Mouse (Mus musculus): ENCODE measurements around the gene Camta1.

Gene Camta1

GRCm38 (mm10) chr4:151449981-151450380 lies 411.7 kb downstream of the Camta1 start:
- no peak for DNase-seq (ENCODE audit: low spot score)

DNA sequence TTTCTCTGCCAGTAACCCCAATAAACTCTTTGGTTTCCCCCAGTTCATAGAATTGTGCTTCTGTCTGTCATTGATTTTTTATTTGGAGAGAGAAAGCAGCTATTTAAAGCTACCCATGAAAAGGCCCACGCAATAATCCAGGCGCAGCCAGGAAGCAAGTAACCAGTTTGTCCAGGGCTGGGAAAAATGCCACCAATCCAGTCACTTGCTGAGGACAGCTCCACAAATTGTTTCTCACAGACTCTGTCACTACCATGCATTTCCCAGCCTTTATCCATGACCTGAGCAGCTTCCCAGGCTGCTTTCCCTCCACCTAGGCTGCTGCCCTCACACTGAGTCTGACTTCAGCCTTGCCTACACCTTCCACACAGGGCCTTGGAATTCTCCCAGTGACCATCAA lies 413.3 kb downstream of the Camta1 start:
- no peak for DNase-seq (ENCODE audit: low spot score)

DNA sequence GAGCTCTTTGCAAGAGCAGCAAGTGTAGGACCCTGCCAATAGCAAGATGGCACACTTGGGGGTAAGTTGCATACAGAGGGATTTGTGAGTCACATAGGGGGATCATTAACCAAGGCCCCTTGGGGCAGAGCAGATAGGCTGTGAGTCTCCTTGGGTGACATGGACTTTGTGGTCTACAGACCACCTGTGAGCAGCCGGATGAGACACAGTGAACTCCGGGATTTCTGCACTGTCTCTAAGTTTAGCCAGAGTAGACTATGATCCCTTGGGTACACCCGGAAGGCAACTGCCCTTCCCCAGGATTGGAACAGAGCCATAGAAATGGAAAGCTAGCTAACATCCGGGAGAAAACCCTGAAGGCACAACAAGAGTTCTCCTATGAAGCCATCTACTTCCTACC lies 417.0 kb downstream of the Camta1 start:
- no peak for DNase-seq (ENCODE audit: low spot score)

GRCm38 (mm10) chr4:151438561-151438960 lies 423.1 kb downstream of the Camta1 start:
- DNase-seq (ENCODE audit: low spot score): no peak

- DNase-seq (ENCODE audit: low spot score): no peak
These were observed 423.8 kb downstream of the Camta1 start for GRCm38 (mm10) chr4:151437859-151438258.

GRCm38 (mm10) chr4:151425133-151425532 lies 436.5 kb downstream of the Camta1 start:
- no peak for DNase-seq (ENCODE audit: low spot score)

DNA sequence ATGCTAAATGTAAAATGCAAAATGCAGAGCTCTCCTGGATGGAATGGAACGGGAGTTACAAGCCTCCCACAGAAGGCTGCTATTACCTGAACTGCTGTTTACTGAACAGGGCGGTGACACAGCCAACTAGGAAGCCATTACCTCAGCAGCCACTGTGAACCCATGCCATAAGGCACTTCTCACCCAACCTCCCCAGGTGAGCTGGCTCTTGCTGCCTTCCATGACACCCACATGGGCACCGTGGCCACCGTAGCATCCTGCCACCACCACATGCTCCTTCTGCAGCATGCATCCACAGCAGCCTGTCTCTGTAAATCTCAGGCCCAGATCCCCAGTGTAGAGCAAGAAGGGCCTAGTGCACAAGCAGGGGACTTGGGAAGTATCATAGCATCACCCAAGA lies 438.8 kb downstream of the Camta1 start:
- no peak for DNase-seq (ENCODE audit: low spot score)

DNA sequence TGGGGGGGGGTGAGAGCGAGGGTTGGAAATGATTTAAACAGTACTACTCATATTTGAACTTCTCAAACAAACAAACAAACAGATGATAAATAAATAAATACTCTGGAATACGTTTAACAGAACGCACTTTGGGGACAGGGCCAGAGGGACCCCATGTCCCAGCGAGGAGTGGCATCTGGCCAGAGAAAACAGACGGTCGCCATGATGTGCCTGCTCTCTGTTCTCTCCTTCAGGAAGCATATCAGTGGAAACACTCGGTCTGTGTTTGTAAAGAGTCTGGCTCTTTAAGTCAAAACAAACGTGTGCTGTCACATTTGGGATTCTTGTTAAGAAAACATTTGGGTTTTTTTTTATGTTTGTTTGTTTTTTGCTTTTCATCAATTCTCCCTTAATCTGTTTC lies 439.3 kb downstream of the Camta1 start:
- DNase-seq (ENCODE audit: low spot score): no peak

DNA sequence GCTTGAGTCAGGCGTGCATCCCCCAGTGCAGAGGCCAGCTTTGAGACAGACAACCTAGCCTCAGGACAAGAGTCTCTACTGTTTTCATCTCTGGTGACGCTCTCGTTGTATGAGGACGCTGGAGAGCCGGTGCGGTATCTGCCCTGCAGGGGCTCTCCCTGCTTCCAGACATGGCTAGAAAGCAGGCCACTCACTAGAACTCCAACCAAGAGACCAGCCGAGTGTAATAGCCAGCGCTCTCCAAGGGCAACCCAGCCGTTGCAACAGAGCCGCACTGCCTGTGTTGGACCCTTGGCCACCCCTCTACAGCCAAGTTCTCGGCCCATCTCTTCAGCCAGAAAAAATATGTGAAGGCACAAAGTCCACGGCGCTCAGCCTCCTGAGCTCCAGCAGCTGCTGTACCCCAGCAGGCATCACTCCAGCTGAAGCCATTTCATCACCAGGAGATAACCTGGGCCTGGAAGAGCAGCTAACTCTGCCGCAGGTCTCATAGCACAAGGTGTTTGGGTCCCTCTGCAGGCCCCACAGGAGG lies 443.3 kb downstream of the Camta1 start:
- no peak for DNase-seq (ENCODE audit: low spot score)

- DNase-seq (ENCODE audit: low spot score): no peak
These were observed 445.9 kb downstream of the Camta1 start for GRCm38 (mm10) chr4:151415812-151416211.

DNA sequence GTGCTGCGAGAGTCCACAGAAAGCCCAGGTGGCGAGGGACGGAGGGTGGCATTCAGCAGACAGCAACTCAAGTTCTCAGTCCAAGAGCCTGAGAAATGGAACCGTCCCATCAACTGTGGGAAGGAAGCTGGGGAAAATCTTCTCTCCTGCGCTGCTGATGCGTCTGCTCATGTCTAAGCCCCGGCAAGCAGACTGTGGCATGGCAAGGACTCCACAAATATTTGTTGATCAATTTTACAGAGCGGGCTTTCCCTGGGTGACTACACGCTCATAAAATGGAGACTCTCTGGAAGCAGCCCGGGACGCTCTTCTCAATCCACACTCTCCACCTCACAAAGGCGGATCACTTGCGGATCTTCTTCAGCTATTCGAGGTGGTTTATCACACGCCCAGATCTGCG lies 446.3 kb downstream of the Camta1 start:
- no peak for DNase-seq (ENCODE audit: low spot score)

DNA sequence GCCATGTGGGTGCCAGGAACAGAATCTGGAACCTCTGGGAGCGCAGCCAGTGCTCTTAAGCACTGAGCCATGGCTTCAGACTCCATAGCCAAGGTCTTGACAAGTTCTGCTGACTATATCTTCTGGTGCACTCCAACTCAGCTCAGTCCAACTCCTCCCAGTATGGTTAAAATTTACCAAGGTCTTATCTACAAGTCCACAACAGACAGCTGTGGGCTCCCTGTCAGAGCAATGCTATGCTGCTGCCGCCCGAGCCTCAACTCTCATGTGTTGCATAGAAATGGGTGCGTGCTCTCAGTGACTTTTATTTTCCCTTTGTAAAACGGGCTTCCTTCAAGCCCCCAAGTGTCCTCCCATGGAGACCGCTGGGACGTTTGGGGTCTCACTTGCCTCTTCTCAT lies 446.7 kb downstream of the Camta1 start:
- DNase-seq (ENCODE audit: low spot score): no peak

- DNase-seq (ENCODE audit: low spot score): no peak
These were observed 450.0 kb downstream of the Camta1 start for GRCm38 (mm10) chr4:151411641-151412061.

DNA sequence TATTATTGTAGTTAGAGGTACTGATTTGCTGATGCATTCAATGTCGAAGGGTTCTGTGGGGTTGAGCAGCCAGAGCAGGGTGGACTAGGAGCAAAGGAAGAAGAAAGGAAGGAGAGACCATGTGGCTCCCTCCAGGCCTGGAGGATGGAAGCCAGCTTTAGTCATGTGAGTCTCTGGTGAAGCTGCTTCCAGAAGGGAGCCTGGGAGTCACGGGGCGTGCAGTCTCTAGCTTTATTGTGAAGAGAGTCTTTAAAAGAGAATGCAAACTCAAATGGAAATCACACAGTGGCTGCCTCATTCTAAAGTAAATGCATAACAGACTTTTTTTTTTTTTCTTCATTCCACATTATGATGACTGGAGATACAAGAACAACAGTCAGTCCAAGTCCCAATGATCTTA lies 450.7 kb downstream of the Camta1 start:
- DNase-seq (ENCODE audit: low spot score): no peak

- DNase-seq (ENCODE audit: low spot score): no peak
These were observed 452.4 kb downstream of the Camta1 start for GRCm38 (mm10) chr4:151409291-151409690.

DNA sequence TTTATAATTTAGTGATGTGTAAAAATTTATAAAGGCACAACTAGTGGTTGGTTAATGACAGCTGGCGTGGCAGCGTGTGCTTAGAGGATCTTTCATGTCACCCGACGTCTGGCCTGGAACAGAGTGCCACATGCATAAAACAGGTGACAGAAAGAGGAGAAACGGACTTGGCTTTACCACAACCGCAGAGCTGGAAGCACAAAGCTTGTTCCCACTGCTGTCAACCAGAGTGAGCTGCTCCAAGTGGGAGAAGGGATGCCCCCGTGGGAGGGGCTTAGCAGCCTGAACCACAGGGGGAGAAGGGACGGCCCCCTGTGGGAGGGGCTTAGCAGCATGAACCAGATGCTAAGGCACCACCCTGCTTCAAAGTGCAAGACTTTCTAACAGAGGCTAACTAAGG lies 452.9 kb downstream of the Camta1 start:
- no peak for DNase-seq (ENCODE audit: low spot score)

GRCm38 (mm10) chr4:151408246-151408645 lies 453.4 kb downstream of the Camta1 start:
- DNase-seq (ENCODE audit: low spot score): no peak

GRCm38 (mm10) chr4:151407129-151407528 lies 454.5 kb downstream of the Camta1 start:
- DNase-seq (ENCODE audit: low spot score): no peak

GRCm38 (mm10) chr4:151404581-151405256 lies 457.0 kb downstream of the Camta1 start:
- DNase-seq (ENCODE audit: low spot score): no peak

DNA sequence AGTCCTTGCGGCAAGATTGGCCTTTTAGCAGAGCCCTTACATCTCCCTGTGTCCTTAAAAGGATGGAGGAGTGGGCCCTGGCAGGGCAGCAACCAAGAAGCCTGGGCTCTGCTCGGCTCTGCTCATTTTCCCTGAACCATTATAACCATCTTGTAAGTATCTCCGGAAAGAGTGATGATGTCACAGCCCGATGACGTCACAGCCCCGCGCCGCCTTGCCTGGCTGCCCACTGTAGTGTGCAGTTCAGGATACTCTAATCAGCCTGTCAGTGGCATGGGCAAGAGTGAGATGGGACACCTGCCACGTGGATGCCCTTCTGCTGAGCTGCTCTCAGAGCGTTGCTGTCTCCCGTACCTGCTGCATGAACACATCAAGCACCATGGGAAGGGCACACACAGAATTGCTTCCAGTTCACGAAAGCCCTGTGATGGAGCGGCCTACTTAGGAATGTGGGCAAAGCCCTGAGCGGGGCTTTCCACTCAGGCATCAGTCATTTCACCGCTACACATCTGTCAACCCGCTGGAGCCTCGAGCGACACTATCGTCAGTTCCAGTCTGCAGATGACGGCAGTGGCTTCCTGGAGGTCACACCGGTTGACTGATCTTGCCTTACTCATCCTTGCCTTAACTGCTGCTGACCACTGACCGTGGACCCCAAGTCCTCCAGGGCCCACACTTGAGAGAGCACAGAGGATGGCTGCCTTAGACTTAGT lies 459.8 kb downstream of the Camta1 start:
- DNase-seq (ENCODE audit: low spot score): no peak

GRCm38 (mm10) chr4:151396536-151396935 lies 465.1 kb downstream of the Camta1 start:
- DNase-seq (ENCODE audit: low spot score): no peak

DNA sequence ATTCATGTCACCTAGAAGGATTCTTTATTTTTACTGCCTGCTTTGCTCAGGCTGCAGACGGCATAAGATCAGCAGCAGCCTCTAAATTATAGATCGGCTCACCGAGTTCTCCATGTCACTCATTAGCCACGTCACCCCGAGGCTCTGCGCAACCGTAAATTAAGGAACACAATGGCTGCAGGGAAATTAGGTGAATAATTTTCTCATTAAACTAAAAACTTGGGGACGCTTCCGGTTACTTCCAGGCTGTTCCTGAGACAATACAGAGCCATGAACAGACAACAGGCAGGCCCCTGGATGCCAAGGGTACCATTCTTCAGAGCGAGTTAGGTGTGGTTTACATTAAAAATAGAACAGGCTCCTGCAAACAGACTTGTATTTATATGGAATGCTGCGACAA lies 472.3 kb downstream of the Camta1 start:
- DNase-seq (ENCODE audit: low spot score): no peak

GRCm38 (mm10) chr4:151386701-151387451 lies 474.8 kb downstream of the Camta1 start:
- no peak for DNase-seq (ENCODE audit: low spot score)

Measured in lung, postnatal 25 days (tissue).